ENCODE assay signal across 13 mouse cellular contexts in the genomic region with DNA sequence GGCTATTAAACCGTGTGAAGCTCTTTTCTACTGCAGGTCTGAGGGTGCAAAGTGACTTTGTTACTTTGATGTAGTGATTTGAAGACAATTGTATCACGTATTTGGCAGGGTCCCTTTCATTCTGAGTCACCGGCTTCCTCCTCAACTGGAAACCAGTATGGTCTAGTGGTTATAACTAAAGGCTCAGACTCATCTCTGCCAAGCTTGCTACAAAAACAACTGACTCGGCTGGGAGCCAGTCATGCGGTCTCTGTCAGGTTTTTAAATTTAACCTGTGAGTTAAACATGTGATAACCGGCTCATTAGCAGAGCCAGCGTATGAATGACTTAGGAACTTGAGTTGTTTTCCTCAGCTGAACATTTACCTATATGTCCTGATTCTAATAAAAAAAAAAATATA. TPM values are rescaled to one million over a fixed set of nuclear protein-coding genes. Genes with fewer than 3 reads are reported as not detected.
DNase-seq lines count a peak whose midpoint lies in the region; ATAC-seq lines count a peak whose summit lies in the region.
"Had no signal": no experiment of that assay in that cellular context is flagged by ENCODE, and none has a peak within 500 bp of the region (broad histone marks: within the 10 kb centered on the region; RNA-seq: fewer than 3 reads in every experiment).

No protein-coding gene starts in this region.

- peaks cover 2% of the 10 kb centered on the region; the same call in 1 of the 2 replicates for H3K4me1 ChIP-seq in heart, embryonic 10.5 days
- H3K4me1 ChIP-seq in hindbrain, embryonic 10.5 days (replicated peaks), result no peaks in the 10 kb centered on the region
- H3K4me1 ChIP-seq: embryonic facial prominence, embryonic 15.5 days; limb, embryonic 10.5 days; lung, embryonic 15.5 days had no signal

- no peak overlapping the region for H3K4me3 ChIP-seq in heart, embryonic 10.5 days
- no peak overlapping the region for H3K4me3 ChIP-seq in hindbrain, embryonic 10.5 days
- H3K4me3 ChIP-seq: embryonic facial prominence, embryonic 15.5 days; limb, embryonic 10.5 days; lung, embryonic 15.5 days had no signal

- no peak overlapping the region for H3K27ac ChIP-seq in heart, embryonic 10.5 days
- no peak overlapping the region for H3K27ac ChIP-seq in hindbrain, embryonic 10.5 days
- H3K27ac ChIP-seq: embryonic facial prominence, embryonic 15.5 days; limb, embryonic 10.5 days; lung, embryonic 15.5 days had no signal

- peaks cover 9% of the 10 kb centered on the region; the same call in 1 of the 2 replicates for H3K36me3 ChIP-seq in heart, embryonic 10.5 days
- H3K36me3 ChIP-seq in hindbrain, embryonic 10.5 days, result peaks cover 8% of the 10 kb centered on the region
- H3K36me3 ChIP-seq: embryonic facial prominence, embryonic 15.5 days had no signal

- WGBS in heart, embryonic 10.5 days, result 82% methylated on average over 7 of the region's 7 CpGs
- WGBS in hindbrain, embryonic 10.5 days, result 84% methylated on average over 7 of the region's 7 CpGs

- peak; percentile 94 for ATAC-seq in activated CD4-positive, CD25-positive, alpha-beta regulatory T cell, adult 4 months
- no peak for ATAC-seq in megakaryocyte-erythroid progenitor cell, adult 5-6 weeks (replicated peaks; ENCODE audit: low FRiP score, low TSS enrichment, poor library complexity, severe bottlenecking)
- ATAC-seq: intestine, embryonic 16.5 days had no signal

- H3K27me3 ChIP-seq in heart, embryonic 10.5 days (ENCODE audit: insufficient read depth, poor library complexity, severe bottlenecking), result no peaks in the 10 kb centered on the region
- no peaks in the 10 kb centered on the region for H3K27me3 ChIP-seq in hindbrain, embryonic 10.5 days (ENCODE audit: insufficient read depth, poor library complexity, severe bottlenecking)
- H3K27me3 ChIP-seq: embryonic facial prominence, embryonic 15.5 days; lung, embryonic 15.5 days had no signal

- no peaks in the 10 kb centered on the region for H3K9me3 ChIP-seq in heart, embryonic 10.5 days
- no peaks in the 10 kb centered on the region for H3K9me3 ChIP-seq in hindbrain, embryonic 10.5 days
- H3K9me3 ChIP-seq: embryonic facial prominence, embryonic 15.5 days; limb, embryonic 10.5 days; lung, embryonic 15.5 days had no signal

- DNase-seq in heart, adult 11 months, result peak; percentile 96
- DNase-seq in heart, embryonic 10.5 days (ENCODE audit: low spot score), result no peak
- DNase-seq in A20 (ENCODE audit: low read depth, low spot score), result peak; percentile 86
- DNase-seq in kidney, postnatal 10 days, result peak; percentile 41
- no peak for DNase-seq in hindbrain, embryonic 10.5 days (ENCODE audit: low spot score)
- DNase-seq in neural tube, embryonic 10.5 days (ENCODE audit: extremely low spot score, low spot score), result no peak
- DNase-seq: right cerebral cortex, postnatal 25 days had no signal

RNA-seq across cellular contexts. Expression of a gene that starts 26.9 kb away (rescaled TPM):
- polyA plus RNA-seq in heart, embryonic 10.5 days (2016; fragmentation: Nextera tagmentation; extraction: Ambion mirVana), result 8.2 and 8.8 TPM in 2 replicates
- polyA plus RNA-seq in activated CD4-positive, CD25-positive, alpha-beta regulatory T cell, adult 4 months (2017; shearing (Covaris generic)), result 1 to 10 TPM; 3.4 to 4.8 TPM
- polyA plus RNA-seq in hindbrain, embryonic 10.5 days (2016; fragmentation: Nextera tagmentation; extraction: Ambion mirVana), result 8.7 and 9.5 TPM in 2 replicates
- 37.1 and 44.4 TPM in 2 replicates for total RNA-seq in megakaryocyte-erythroid progenitor cell, adult 5-6 weeks (2014; fragmentation: Nextera tagmentation)
- total RNA-seq in megakaryocyte-erythroid progenitor cell, adult 5-6 weeks (2017), result 39.3 and 45.2 TPM in 2 replicates

RNA-seq across cellular contexts. Expression of a gene that starts 26.9 kb away (rescaled TPM):
- 0.83 and 0.86 TPM in 2 replicates for polyA plus RNA-seq in heart, embryonic 10.5 days (2016; fragmentation: Nextera tagmentation; extraction: Ambion mirVana)
- polyA plus RNA-seq in activated CD4-positive, CD25-positive, alpha-beta regulatory T cell, adult 4 months (2017; shearing (Covaris generic)), result under 1 TPM in 1 of 2 experiments, not detected in 1; 0.33 TPM
- 0.16 and 0.35 TPM in 2 replicates for polyA plus RNA-seq in hindbrain, embryonic 10.5 days (2016; fragmentation: Nextera tagmentation; extraction: Ambion mirVana)
- not detected in 2 replicates for total RNA-seq in megakaryocyte-erythroid progenitor cell, adult 5-6 weeks (2014; fragmentation: Nextera tagmentation)
- total RNA-seq in megakaryocyte-erythroid progenitor cell, adult 5-6 weeks (2017), result 0.76 and 0.80 TPM in 2 replicates

RNA-seq across cellular contexts. Expression of a gene that starts 53.6 kb away (rescaled TPM):
- 0.23 and 0.30 TPM in 2 replicates for polyA plus RNA-seq in heart, embryonic 10.5 days (2016; fragmentation: Nextera tagmentation; extraction: Ambion mirVana)
- polyA plus RNA-seq in activated CD4-positive, CD25-positive, alpha-beta regulatory T cell, adult 4 months (2017; shearing (Covaris generic)), result not detected
- not detected in 2 replicates for polyA plus RNA-seq in hindbrain, embryonic 10.5 days (2016; fragmentation: Nextera tagmentation; extraction: Ambion mirVana)
- 1.4 TPM in 1 of 2 replicates, not detected in the other for total RNA-seq in megakaryocyte-erythroid progenitor cell, adult 5-6 weeks (2014; fragmentation: Nextera tagmentation)
- total RNA-seq in megakaryocyte-erythroid progenitor cell, adult 5-6 weeks (2017), result not detected in 2 replicates
- polyA plus RNA-seq: embryonic facial prominence, embryonic 15.5 days had no signal

Comparison
In these comparisons a context has a peak if more than half of its experiments do, and no peak if none do; other contexts are left out.
1. DNase-seq: peak in heart, adult 11 months (single experiment), A20 (single experiment) and kidney, postnatal 10 days (single experiment); none in heart, embryonic 10.5 days (single experiment), hindbrain, embryonic 10.5 days (single experiment) and neural tube, embryonic 10.5 days (single experiment).